Mouse (Mus musculus): ENCODE data around the gene Rbm20.

- TF ChIP-seq ZNF384 (IDR thresholded peaks at IDR 0.05; ENCODE audit: low read depth, low read length) (no peak), CHD2 (IDR thresholded peaks at IDR 0.05; ENCODE audit: low read depth, low read length) (no peak), ZC3H11A (IDR thresholded peaks at IDR 0.05; ENCODE audit: borderline replicate concordance, low read depth, low read length) (no peak), HCFC1 (IDR thresholded peaks at IDR 0.05; ENCODE audit: borderline replicate concordance, insufficient read depth, low read length) (no peak)
Measured at GRCm38 (mm10) chr19:53779402-53779801, 102.3 kb downstream of the Rbm20 start.
